Mouse (Mus musculus): ENCODE results near the gene Zdhhc25. TPM values are rescaled to one million over a fixed set of nuclear protein-coding genes. Genes with fewer than 3 reads are reported as not detected.

The Zdhhc25 gene
- polyA plus RNA-seq, 1 experiment from 2014 or later = not detected

- ATAC-seq = no peak
- H3K27ac ChIP-seq (ENCODE audit: low read depth, low read length) = no peak overlapping the region
- no peak for DNase-seq (ENCODE audit: low spot score)
Measured at GRCm38 (mm10) chr15:88623891-88624290, 23.8 kb downstream of the Zdhhc25 start.

GRCm38 (mm10) chr15:88624874-88625277, 24.8 kb downstream of the Zdhhc25 start:
- Histone ChIP-seq H3K36me3 (ENCODE audit: control insufficient read depth, insufficient read depth, low read length) (no peaks in the 10 kb centered on the region), H3K9me3 (replicated peaks; ENCODE audit: control insufficient read depth, low read length) (no peaks in the 10 kb centered on the region), H3K27ac (ENCODE audit: low read depth, low read length) (no peak overlapping the region), H3K4me2 (ENCODE audit: low read length) (no peak overlapping the region), H3K27me3 (replicated peaks; ENCODE audit: control insufficient read depth, insufficient read depth, low read length) (no peaks in the 10 kb centered on the region), H3K4me1 (ENCODE audit: control insufficient read depth, insufficient read depth, low read length) (no peaks in the 10 kb centered on the region), H3K4me3 (ENCODE audit: low read depth, low read length) (no peak overlapping the region), H3K9ac (ENCODE audit: low read length) (no peak overlapping the region)
- WGBS = 62% methylated on average over 6 of the region's 6 CpGs
- DNase-seq (ENCODE audit: low spot score) = no peak
- no peak for ATAC-seq

More at GRCm38 (mm10) chr15:88623891-88624290, 23.8 kb downstream of the Zdhhc25 start:
- no peaks in the 10 kb centered on the region for H3K9me3 ChIP-seq (replicated peaks; ENCODE audit: control insufficient read depth, low read length)
- no peaks in the 10 kb centered on the region for H3K36me3 ChIP-seq (ENCODE audit: control insufficient read depth, insufficient read depth, low read length)
- H3K4me2 ChIP-seq (ENCODE audit: low read length) = no peak overlapping the region
- no peaks in the 10 kb centered on the region for H3K4me1 ChIP-seq (ENCODE audit: control insufficient read depth, insufficient read depth, low read length)
- H3K4me3 ChIP-seq (ENCODE audit: low read depth, low read length) = no peak overlapping the region
- 86% methylated on average over 2 of the region's 2 CpGs for WGBS
- H3K27me3 ChIP-seq (replicated peaks; ENCODE audit: control insufficient read depth, insufficient read depth, low read length) = no peaks in the 10 kb centered on the region
- no peak overlapping the region for H3K9ac ChIP-seq (ENCODE audit: low read length)

DNA sequence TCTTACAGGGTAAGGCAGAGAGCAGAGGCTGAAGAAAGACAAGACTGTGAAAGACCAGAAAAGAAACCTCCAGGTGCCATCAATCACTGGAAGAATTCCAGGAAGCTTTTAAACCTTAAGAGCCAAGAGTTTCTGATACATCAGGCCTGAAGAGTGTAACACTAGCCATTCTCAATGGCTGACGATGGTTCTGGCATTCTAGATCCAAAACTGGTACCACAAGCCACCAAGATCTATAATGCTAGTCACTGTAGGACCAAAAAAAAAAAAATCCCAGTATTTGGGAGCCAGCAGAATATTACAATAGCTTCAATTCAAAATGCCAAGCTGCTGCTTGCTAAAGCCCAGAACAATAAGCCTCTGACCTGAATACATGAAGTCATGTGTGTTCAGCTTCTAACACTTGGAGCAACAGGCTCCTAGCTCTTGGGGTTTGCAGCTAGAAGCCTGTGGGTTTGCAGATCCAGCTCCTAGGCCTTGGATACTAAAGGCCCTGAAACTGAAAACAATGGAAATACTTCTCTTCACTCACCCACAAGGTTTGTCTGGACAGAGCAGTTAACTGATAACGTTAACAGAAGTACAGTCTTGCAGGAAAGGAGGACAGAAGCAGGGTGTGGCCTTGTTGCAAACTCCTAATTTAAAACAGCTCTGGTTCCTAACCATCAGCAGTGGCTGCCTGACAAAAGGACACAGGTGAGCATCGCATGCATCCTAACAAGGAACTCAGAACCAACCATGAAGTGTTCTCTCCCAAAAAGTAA, 25.4 kb downstream of the Zdhhc25 start:
- H3K4me3 ChIP-seq (ENCODE audit: low read depth, low read length) = no peak overlapping the region
- H3K27ac ChIP-seq (ENCODE audit: low read depth, low read length) = no peak overlapping the region
- H3K36me3 ChIP-seq (ENCODE audit: control insufficient read depth, insufficient read depth, low read length) = no peaks in the 10 kb centered on the region
- no peak overlapping the region for H3K9ac ChIP-seq (ENCODE audit: low read length)
- DNase-seq (ENCODE audit: low spot score) (no peak), ATAC-seq (no peak)
- no peaks in the 10 kb centered on the region for H3K27me3 ChIP-seq (replicated peaks; ENCODE audit: control insufficient read depth, insufficient read depth, low read length)
- no peaks in the 10 kb centered on the region for H3K4me1 ChIP-seq (ENCODE audit: control insufficient read depth, insufficient read depth, low read length)
- WGBS = 73% methylated on average over 3 of the region's 3 CpGs
- H3K9me3 ChIP-seq (replicated peaks; ENCODE audit: control insufficient read depth, low read length) = no peaks in the 10 kb centered on the region
- H3K4me2 ChIP-seq (ENCODE audit: low read length) = no peak overlapping the region

GRCm38 (mm10) chr15:88626886-88627488, 26.9 kb downstream of the Zdhhc25 start:
- H3K27ac ChIP-seq (ENCODE audit: low read depth, low read length) = no peak overlapping the region
- no peak for ATAC-seq
- no peak for DNase-seq (ENCODE audit: low spot score)
- no peaks in the 10 kb centered on the region for H3K27me3 ChIP-seq (replicated peaks; ENCODE audit: control insufficient read depth, insufficient read depth, low read length)
- 90% methylated on average over 5 of the region's 5 CpGs for WGBS
- H3K36me3 ChIP-seq (ENCODE audit: control insufficient read depth, insufficient read depth, low read length) = no peaks in the 10 kb centered on the region
- no peak overlapping the region for H3K4me2 ChIP-seq (ENCODE audit: low read length)
- no peak overlapping the region for H3K9ac ChIP-seq (ENCODE audit: low read length)
- H3K4me3 ChIP-seq (ENCODE audit: low read depth, low read length) = no peak overlapping the region
- H3K4me1 ChIP-seq (ENCODE audit: control insufficient read depth, insufficient read depth, low read length) = no peaks in the 10 kb centered on the region
- no peaks in the 10 kb centered on the region for H3K9me3 ChIP-seq (replicated peaks; ENCODE audit: control insufficient read depth, low read length)

DNA sequence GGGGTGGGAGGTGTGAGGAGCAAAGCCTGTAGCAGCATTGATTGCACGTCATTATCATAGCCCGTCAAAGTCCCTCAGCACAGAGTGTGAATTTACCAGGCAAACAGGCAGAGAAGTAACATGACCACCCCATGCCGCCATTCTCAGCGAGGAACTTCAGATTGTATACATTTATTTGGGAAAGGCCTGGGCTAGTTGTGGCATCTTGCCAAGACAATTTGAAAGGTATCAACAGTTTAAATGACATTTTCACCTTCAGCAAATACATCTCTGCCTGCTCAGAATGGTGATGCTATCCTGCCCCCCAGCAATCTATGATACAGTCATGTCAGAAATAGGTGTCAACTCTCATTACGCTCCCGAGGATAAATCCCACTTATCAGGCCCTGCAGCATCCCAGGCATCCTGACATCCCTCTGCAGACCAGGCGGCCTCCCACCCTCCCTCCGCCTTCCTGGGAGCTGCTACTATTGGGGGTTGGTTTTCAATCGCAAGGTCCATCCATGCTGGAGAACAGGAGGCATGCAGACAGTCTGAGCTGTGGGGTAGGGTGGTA, 28.8 kb downstream of the Zdhhc25 start:
- Histone ChIP-seq H3K27ac (ENCODE audit: low read depth, low read length) (no peak overlapping the region), H3K27me3 (replicated peaks; ENCODE audit: control insufficient read depth, insufficient read depth, low read length) (no peaks in the 10 kb centered on the region), H3K9ac (ENCODE audit: low read length) (no peak overlapping the region), H3K4me1 (ENCODE audit: control insufficient read depth, insufficient read depth, low read length) (no peaks in the 10 kb centered on the region), H3K4me2 (ENCODE audit: low read length) (no peak overlapping the region), H3K9me3 (replicated peaks; ENCODE audit: control insufficient read depth, low read length) (no peaks in the 10 kb centered on the region), H3K36me3 (ENCODE audit: control insufficient read depth, insufficient read depth, low read length) (no peaks in the 10 kb centered on the region), H3K4me3 (ENCODE audit: low read depth, low read length) (no peak overlapping the region)
- ATAC-seq = no peak
- peak; percentile 13 for DNase-seq (ENCODE audit: low spot score)
- WGBS = 81% methylated on average over 9 of the region's 9 CpGs

DNA sequence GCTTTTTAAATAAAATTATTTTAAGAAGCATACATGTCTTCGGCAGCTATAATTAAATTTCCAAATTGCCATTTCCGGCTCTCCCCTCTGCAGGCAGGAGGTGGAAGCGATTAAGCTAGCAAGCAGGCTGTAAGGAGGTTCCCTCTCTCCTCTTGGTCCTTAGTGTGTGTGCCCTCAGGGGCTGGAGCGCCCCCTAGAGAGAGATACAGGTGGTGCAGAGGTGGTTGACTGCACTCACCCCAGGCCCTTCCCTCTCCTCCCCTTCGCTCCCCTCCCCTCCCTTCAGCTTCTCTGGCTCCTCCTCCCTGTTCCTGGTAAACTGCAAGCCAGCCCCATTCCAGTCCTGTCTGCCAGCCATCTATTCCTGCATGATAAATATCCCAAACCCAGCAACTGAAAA, 35.1 kb downstream of the Zdhhc25 start:
- WGBS = 70% methylated on average over 5 of the region's 5 CpGs
- no peak for ATAC-seq
- H3K4me2 ChIP-seq (ENCODE audit: low read length) = no peak overlapping the region

GRCm38 (mm10) chr15:88651019-88651418, 50.9 kb downstream of the Zdhhc25 start:
- Histone ChIP-seq H3K4me2 (ENCODE audit: low read length) (no peak overlapping the region), H3K36me3 (ENCODE audit: control insufficient read depth, insufficient read depth, low read length) (no peaks in the 10 kb centered on the region), H3K4me3 (ENCODE audit: low read depth, low read length) (no peak overlapping the region), H3K27me3 (replicated peaks; ENCODE audit: control insufficient read depth, insufficient read depth, low read length) (no peaks in the 10 kb centered on the region), H3K9me3 (replicated peaks; ENCODE audit: control insufficient read depth, low read length) (no peaks in the 10 kb centered on the region), H3K4me1 (ENCODE audit: control insufficient read depth, insufficient read depth, low read length) (no peaks in the 10 kb centered on the region), H3K9ac (ENCODE audit: low read length) (no peak overlapping the region), H3K27ac (ENCODE audit: low read depth, low read length) (no peak overlapping the region)
- 15% methylated on average over 13 of the region's 13 CpGs for WGBS
- peak; percentile 90 for DNase-seq (ENCODE audit: low spot score)
- 0 out of 2 replicates have a peak, but pooled peaks have one; percentile 44 for ATAC-seq

More for the DNA sequence above, 35.1 kb downstream of the Zdhhc25 start:
- Histone ChIP-seq H3K36me3 (ENCODE audit: control insufficient read depth, insufficient read depth, low read length) (no peaks in the 10 kb centered on the region), H3K27me3 (replicated peaks; ENCODE audit: control insufficient read depth, insufficient read depth, low read length) (no peaks in the 10 kb centered on the region), H3K9me3 (replicated peaks; ENCODE audit: control insufficient read depth, low read length) (no peaks in the 10 kb centered on the region), H3K9ac (ENCODE audit: low read length) (no peak overlapping the region), H3K27ac (ENCODE audit: low read depth, low read length) (no peak overlapping the region), H3K4me3 (ENCODE audit: low read depth, low read length) (no peak overlapping the region), H3K4me1 (ENCODE audit: control insufficient read depth, insufficient read depth, low read length) (no peaks in the 10 kb centered on the region)
- DNase-seq (ENCODE audit: low spot score) = no peak
